Mouse (Mus musculus) cortical plate, adult 2 months (tissue): ENCODE data around the gene Sprr2h.

Source experiments
- CTCF ChIP-seq: fragments of 200-500 bp; IDR thresholded peaks from 2 replicates; pipeline ENCODE4 v1.5.1; 2011; ENCODE audit warnings: mild to moderate bottlenecking, control low read depth, low read length; ENCODE audit not compliant: insufficient read depth; ENCODE audit errors: extremely low read depth
- POLR2A ChIP-seq: fragments of 200-500 bp; IDR thresholded peaks from 2 replicates; pipeline ENCODE4 v1.6.1; 2011; ENCODE audit warnings: mild to moderate bottlenecking, low read length, control low read depth; ENCODE audit not compliant: insufficient read depth; ENCODE audit errors: extremely low read depth

DNA sequence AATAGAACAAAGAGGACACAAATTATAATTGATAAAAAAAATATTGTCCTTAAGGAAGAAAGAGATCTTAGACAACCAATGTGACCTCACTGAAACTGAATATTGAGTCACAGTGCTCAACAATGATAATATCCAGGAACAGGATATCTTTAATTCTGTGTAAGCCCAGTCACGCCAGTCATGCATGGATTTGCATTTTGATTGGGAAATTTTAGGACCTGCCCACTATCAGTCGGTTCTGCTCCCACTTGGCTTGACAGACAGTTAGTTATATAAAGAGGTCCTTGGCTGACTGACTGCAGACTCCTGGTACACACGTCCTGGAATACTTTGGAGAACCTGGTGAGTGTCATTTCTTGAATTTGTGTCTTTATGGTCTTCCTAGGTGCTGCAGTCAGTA is 20.6 kb upstream of the Sprr2h start, which contains the start of gene Sprr2f:
- TF ChIP-seq POLR2A (no peak), CTCF (no peak)
